Mouse (Mus musculus): ENCODE measurements around the gene Supt6. TPM values are rescaled to one million over a fixed set of nuclear protein-coding genes. Genes with fewer than 3 reads are reported as not detected.

The Supt6 gene
- polyA plus RNA-seq, 1 experiment from 2014 or later, result 25.5 TPM

DNA sequence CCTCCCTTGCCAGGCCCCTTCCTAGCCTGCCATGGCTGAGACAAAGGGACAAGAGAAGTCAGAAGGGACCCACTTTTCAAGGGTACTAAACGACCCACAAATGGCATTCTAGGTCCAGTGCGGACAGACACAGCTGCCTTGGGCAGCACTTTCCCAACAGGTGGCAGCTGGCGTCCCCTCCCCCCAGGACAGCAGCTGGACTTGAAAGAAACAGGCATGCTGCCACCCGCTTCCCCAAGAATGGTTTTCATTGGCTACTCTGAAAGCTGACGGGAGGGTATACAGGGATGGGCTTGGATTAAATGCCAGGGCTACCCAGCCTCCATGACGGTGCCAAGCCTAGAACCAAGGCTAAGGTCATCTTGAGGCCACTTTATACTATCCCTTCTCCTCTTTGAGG lies 83.3 kb downstream of the Supt6 start:
- WGBS, result 40% methylated on average over 6 of the region's 6 CpGs
- peak overlapping the region; percentile 76 for H3K4me2 ChIP-seq

DNA sequence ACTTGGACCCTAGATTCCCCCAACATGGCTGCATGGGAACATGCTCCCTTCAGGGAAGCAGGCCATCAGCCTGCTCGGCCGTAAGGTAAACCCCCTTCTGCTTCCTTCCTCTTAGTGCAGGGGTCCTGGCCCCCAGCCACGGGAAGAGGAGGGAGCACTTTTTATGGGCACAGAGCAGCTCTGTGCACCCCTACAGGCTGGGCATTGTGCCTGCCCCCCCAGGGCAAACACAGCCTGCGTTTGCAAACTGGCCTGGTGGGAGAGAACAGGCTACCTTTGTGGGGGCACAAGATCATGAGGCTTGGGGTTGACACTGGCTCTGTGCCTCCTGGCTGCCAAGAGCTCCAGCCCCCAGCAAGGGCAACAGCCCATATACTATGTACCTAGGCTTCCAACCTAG lies 83.8 kb downstream of the Supt6 start:
- 44% methylated on average over 4 of the region's 4 CpGs for WGBS
- peak overlapping the region; percentile 98; the same call in 1 of the 2 replicates for H3K27ac ChIP-seq
- H3K9me3 ChIP-seq, result no peaks in the 10 kb centered on the region
- no peak for ATAC-seq (ENCODE audit: borderline replicate concordance, extremely low read depth, low FRiP score, low TSS enrichment)
- H3K9ac ChIP-seq, result 0 out of 2 replicates have a peak overlapping the region, but pooled peaks have one; percentile 3
- H3K4me1 ChIP-seq, result peaks cover 55% of the 10 kb centered on the region
- H3K27me3 ChIP-seq, result no peaks in the 10 kb centered on the region
- peaks cover 46% of the 10 kb centered on the region for H3K36me3 ChIP-seq
- peak overlapping the region; percentile 76 for H3K4me2 ChIP-seq
- peak overlapping the region; percentile 81; the same call in 1 of the 2 replicates for H3K4me3 ChIP-seq

More for the DNA sequence above, 83.3 kb downstream of the Supt6 start:
- H3K27ac ChIP-seq, result peak overlapping the region; percentile 98
- H3K9me3 ChIP-seq, result no peaks in the 10 kb centered on the region
- H3K9ac ChIP-seq, result peak overlapping the region; percentile 98; the same call in 1 of the 2 replicates
- peaks cover 41% of the 10 kb centered on the region for H3K36me3 ChIP-seq
- H3K27me3 ChIP-seq, result no peaks in the 10 kb centered on the region
- H3K4me1 ChIP-seq, result peaks cover 55% of the 10 kb centered on the region
- no peak for ATAC-seq (ENCODE audit: borderline replicate concordance, extremely low read depth, low FRiP score, low TSS enrichment)
- peak overlapping the region; percentile 81 for H3K4me3 ChIP-seq

DNA sequence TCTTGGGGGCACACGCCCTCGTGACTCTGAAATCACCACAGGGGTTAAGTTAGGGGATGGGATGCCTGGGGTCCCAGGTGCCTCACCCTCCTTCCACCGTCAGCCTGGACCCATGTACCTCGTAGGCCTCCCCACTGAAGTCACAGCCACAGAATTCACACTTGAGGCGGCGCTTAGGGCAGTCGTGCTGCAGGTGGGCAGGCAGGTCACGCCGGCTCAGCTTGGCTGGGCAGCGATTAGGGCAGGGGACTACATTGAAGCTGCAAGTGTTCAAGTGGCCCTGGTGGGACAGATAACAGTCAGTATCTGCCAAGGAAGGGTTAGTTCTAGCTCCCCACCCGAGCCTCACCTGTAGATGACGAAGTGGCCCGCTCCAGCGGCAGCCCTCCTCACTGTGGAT lies 84.6 kb downstream of the Supt6 start:
- no peak for ATAC-seq (ENCODE audit: borderline replicate concordance, extremely low read depth, low FRiP score, low TSS enrichment)
- Histone ChIP-seq H3K4me3 (no peak overlapping the region), H3K27ac (no peak overlapping the region), H3K27me3 (no peaks in the 10 kb centered on the region), H3K4me2 (no peak overlapping the region), H3K4me1 (peaks cover 48% of the 10 kb centered on the region), H3K36me3 (peaks cover 52% of the 10 kb centered on the region), H3K9ac (no peak overlapping the region), H3K9me3 (no peaks in the 10 kb centered on the region)
- WGBS, result 82% methylated on average over 14 of the region's 14 CpGs

DNA sequence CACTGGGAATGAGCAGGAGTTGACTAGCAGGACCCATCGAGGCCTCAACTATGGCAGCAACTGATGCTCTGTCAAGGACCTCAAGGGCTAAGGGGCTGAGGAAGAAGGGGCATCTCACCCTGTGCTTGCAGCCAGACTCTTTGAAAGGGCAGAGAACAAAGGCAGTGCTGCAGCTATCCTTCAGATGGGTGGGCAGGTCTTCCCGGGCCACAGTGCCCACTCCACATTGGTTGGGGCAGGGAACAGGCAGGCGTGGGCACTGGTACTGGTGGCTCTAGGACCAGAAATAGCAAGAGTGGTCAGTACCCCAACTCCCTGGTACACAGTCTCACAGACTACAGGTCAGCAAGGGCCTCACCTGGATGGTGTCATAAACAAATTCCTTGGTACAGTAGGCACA lies 85.1 kb downstream of the Supt6 start:
- Histone ChIP-seq H3K4me1 (peaks cover 43% of the 10 kb centered on the region), H3K27me3 (no peaks in the 10 kb centered on the region), H3K9me3 (no peaks in the 10 kb centered on the region), H3K9ac (no peak overlapping the region), H3K4me3 (no peak overlapping the region), H3K4me2 (no peak overlapping the region), H3K27ac (no peak overlapping the region), H3K36me3 (peaks cover 57% of the 10 kb centered on the region)
- WGBS, result 85% methylated on average over 3 of the region's 3 CpGs
- no peak for ATAC-seq (ENCODE audit: borderline replicate concordance, extremely low read depth, low FRiP score, low TSS enrichment)

DNA sequence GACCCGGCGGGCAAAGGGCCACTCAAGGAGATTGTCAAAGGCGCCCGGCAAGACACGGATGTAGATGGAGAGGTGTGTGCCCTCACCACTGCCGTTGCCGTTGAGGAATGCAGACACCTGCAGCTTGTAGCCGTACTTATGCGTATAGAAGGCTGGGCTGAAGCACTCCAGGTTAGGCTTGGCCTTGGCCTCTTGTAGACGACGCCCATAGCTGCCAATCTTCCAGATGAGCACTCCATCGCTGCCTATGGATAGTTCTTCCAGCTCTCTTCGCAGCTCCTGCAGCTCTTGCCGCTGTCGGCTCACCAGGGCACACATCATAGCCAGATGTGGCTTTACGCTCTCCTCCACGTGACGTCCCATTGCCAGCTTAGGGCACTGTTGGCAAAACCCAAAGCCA lies 85.6 kb downstream of the Supt6 start:
- Histone ChIP-seq H3K27me3 (no peaks in the 10 kb centered on the region), H3K4me2 (no peak overlapping the region), H3K4me3 (no peak overlapping the region), H3K36me3 (peaks cover 62% of the 10 kb centered on the region), H3K27ac (no peak overlapping the region), H3K9ac (no peak overlapping the region), H3K9me3 (no peaks in the 10 kb centered on the region), H3K4me1 (peaks cover 43% of the 10 kb centered on the region)
- WGBS, result 67% methylated on average over 18 of the region's 18 CpGs
- ATAC-seq (ENCODE audit: borderline replicate concordance, extremely low read depth, low FRiP score, low TSS enrichment), result no peak

DNA sequence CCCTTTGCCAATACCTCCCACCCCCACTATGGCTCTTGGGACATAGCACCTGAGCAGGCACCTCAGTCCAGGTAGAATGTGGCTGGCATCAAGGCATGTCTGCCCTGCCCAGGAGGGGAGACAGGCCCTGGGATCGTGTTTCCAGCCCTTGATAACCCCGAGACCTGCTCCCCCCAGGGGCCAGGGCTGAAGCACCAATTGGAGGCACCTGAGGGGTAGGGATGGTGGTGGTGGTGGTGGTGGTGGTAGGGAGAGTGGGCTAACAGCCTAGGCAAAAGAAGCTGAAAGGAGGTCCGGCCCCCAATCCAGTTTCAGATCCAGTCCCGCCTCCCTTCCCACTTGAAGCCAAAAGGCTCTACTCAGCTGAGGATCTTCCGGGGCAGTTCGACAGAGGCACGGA lies 86.2 kb downstream of the Supt6 start:
- Histone ChIP-seq H3K4me2 (no peak overlapping the region), H3K9ac (no peak overlapping the region), H3K27ac (peak overlapping the region; percentile 51; the same call in 1 of the 2 replicates), H3K9me3 (no peaks in the 10 kb centered on the region), H3K4me1 (peaks cover 47% of the 10 kb centered on the region), H3K27me3 (no peaks in the 10 kb centered on the region), H3K36me3 (peaks cover 67% of the 10 kb centered on the region), H3K4me3 (no peak overlapping the region)
- WGBS, result 53% methylated on average over 7 of the region's 7 CpGs
- no peak for ATAC-seq (ENCODE audit: borderline replicate concordance, extremely low read depth, low FRiP score, low TSS enrichment)

DNA sequence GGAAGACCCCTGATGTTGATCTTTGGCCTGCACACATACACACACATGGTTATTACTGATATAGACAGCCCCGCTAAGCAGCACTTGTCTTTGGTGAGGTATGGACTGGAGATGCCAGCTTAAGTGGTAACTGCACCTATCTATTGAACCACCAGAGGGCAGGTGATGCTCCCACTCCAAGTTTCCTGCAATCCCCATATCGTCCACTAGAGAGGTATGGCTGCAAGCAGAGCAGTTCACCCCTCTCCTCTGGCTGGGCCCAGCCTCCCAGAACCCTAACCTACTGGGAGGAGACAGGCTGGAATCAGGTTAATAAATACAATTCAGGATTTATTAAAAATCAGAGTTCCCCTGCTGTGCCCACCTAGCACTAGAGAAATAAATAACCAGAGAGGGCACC lies 86.7 kb downstream of the Supt6 start:
- Histone ChIP-seq H3K9ac (no peak overlapping the region), H3K36me3 (peaks cover 70% of the 10 kb centered on the region), H3K27me3 (no peaks in the 10 kb centered on the region), H3K27ac (peak overlapping the region; percentile 51; the same call in 1 of the 2 replicates), H3K4me1 (peaks cover 52% of the 10 kb centered on the region), H3K9me3 (no peaks in the 10 kb centered on the region), H3K4me3 (no peak overlapping the region), H3K4me2 (no peak overlapping the region)
- WGBS, result 23% methylated on average over 2 of the region's 2 CpGs
- ATAC-seq (ENCODE audit: borderline replicate concordance, extremely low read depth, low FRiP score, low TSS enrichment), result no peak

Small RNAs within 50 kb of the gene (microRNA-seq; reads per million reads assigned to microRNA genes)
- gene Mir7653, result not detected

Other genes with a start within 250 kb of the Supt6 start
- gene Dhrs13, start 213.7 kb downstream of the Supt6 start, polyA plus RNA-seq (2015; fragmentation: Nextera tagmentation; extraction: Ambion mirVana), result 18.7 and 19.8 TPM in 2 replicates
- 65.9 and 67.2 TPM in 2 replicates for gene Flot2, start 208.1 kb downstream of the Supt6 start, polyA plus RNA-seq (2015; fragmentation: Nextera tagmentation; extraction: Ambion mirVana)
- gene Eral1, start 165.6 kb downstream of the Supt6 start, polyA plus RNA-seq (2015; fragmentation: Nextera tagmentation; extraction: Ambion mirVana), result 34.3 and 36.4 TPM in 2 replicates
- 12.4 and 13.9 TPM in 2 replicates for gene Fam222b, start 151.3 kb downstream of the Supt6 start, polyA plus RNA-seq (2015; fragmentation: Nextera tagmentation; extraction: Ambion mirVana)
- 82.4 and 88.4 TPM in 2 replicates for gene Traf4, start 80.4 kb downstream of the Supt6 start, polyA plus RNA-seq (2015; fragmentation: Nextera tagmentation; extraction: Ambion mirVana)
- 19.2 and 20.3 TPM in 2 replicates for gene Nek8, start 69.3 kb downstream of the Supt6 start, polyA plus RNA-seq (2015; fragmentation: Nextera tagmentation; extraction: Ambion mirVana)
- gene Tlcd1, start 69.3 kb downstream of the Supt6 start, polyA plus RNA-seq (2015; fragmentation: Nextera tagmentation; extraction: Ambion mirVana), result 20.2 and 22.9 TPM in 2 replicates
- gene Rpl23a, start 62.4 kb downstream of the Supt6 start, polyA plus RNA-seq (2015; fragmentation: Nextera tagmentation; extraction: Ambion mirVana), result 1,297 and 1,378 TPM in 2 replicates
- 141 and 147 TPM in 2 replicates for gene Rab34, start 57.6 kb downstream of the Supt6 start, polyA plus RNA-seq (2015; fragmentation: Nextera tagmentation; extraction: Ambion mirVana)
- 4.4 and 4.7 TPM in 2 replicates for gene Proca1, start 52.6 kb downstream of the Supt6 start, polyA plus RNA-seq (2015; fragmentation: Nextera tagmentation; extraction: Ambion mirVana)
- 79.9 and 84.1 TPM in 2 replicates for gene Sdf2, start 241 bp downstream of the Supt6 start, polyA plus RNA-seq (2015; fragmentation: Nextera tagmentation; extraction: Ambion mirVana)
- 71.1 and 75.9 TPM in 2 replicates for gene 2610507B11Rik, start 15.8 kb upstream of the Supt6 start, polyA plus RNA-seq (2015; fragmentation: Nextera tagmentation; extraction: Ambion mirVana)
- gene BC030499, start 44.9 kb upstream of the Supt6 start, polyA plus RNA-seq (2015; fragmentation: Nextera tagmentation; extraction: Ambion mirVana), result 0.10 and 0.25 TPM in 2 replicates
- 44.8 and 49.9 TPM in 2 replicates for gene Spag5, start 55.5 kb upstream of the Supt6 start, polyA plus RNA-seq (2015; fragmentation: Nextera tagmentation; extraction: Ambion mirVana)
- 7.7 and 8.1 TPM in 2 replicates for gene Aldoc, start 77.0 kb upstream of the Supt6 start, polyA plus RNA-seq (2015; fragmentation: Nextera tagmentation; extraction: Ambion mirVana)
- 75.5 and 78.5 TPM in 2 replicates for gene Pigs, start 82.4 kb upstream of the Supt6 start, polyA plus RNA-seq (2015; fragmentation: Nextera tagmentation; extraction: Ambion mirVana)
- gene Unc119, start 97.5 kb upstream of the Supt6 start, polyA plus RNA-seq (2015; fragmentation: Nextera tagmentation; extraction: Ambion mirVana), result 33.4 and 35.7 TPM in 2 replicates
- gene Foxn1, start 140.6 kb upstream of the Supt6 start, polyA plus RNA-seq (2015; fragmentation: Nextera tagmentation; extraction: Ambion mirVana), result 0.35 and 1.9 TPM in 2 replicates
- 0.06 and 0.12 TPM in 2 replicates for gene Slc13a2, start 176.2 kb upstream of the Supt6 start, polyA plus RNA-seq (2015; fragmentation: Nextera tagmentation; extraction: Ambion mirVana)
- gene Slc46a1, start 219.7 kb upstream of the Supt6 start, polyA plus RNA-seq (2015; fragmentation: Nextera tagmentation; extraction: Ambion mirVana), result 11.7 and 12.0 TPM in 2 replicates

Measured in lung, embryonic 15.5 days (tissue).